Mouse (Mus musculus) limb, embryonic 14.5 days (tissue): Measurements from ENCODE around the gene Abcc6. TPM values are rescaled to one million over a fixed set of nuclear protein-coding genes. Genes with fewer than 3 reads are reported as not detected.

Experiments
- ATAC-seq: fragments of 200-750 bp; cut with Nextera tagmentation; 2 replicates; pipeline ENCODE4 v1.8.0; 2017; ENCODE audit warnings: low read depth, moderate number of reproducible peaks, moderate TSS enrichment; ENCODE audit not compliant: low FRiP score
- DNase-seq: peaks from one replicate; pipeline ENCODE4 v3.0.0-alpha.2; 2015; ENCODE audit warnings: low spot score
- H3K27ac ChIP-seq: fragments of 300-500 bp; sonication (generic); replicated peaks from 2 replicates; pipeline ENCODE4 v1.5.1; 2014; ENCODE audit warnings: low read depth, mild to moderate bottlenecking, low read length, moderate library complexity, mixed read lengths
- H3K27me3 ChIP-seq: fragments of 300-500 bp; sonication (generic); 2 replicates; pipeline ENCODE4 v1.6.1; 2014; ENCODE audit warnings: low read length, mixed read lengths; ENCODE audit not compliant: control insufficient read depth, insufficient read depth
- H3K36me3 ChIP-seq: fragments of 300-500 bp; sonication (generic); 2 replicates; pipeline ENCODE4 v1.6.1; 2014; ENCODE audit warnings: mild to moderate bottlenecking, low read length, moderate library complexity, mixed read lengths; ENCODE audit not compliant: control insufficient read depth, insufficient read depth
- H3K4me1 ChIP-seq: fragments of 300-500 bp; sonication (generic); 2 replicates; pipeline ENCODE4 v1.6.1; 2014; ENCODE audit warnings: antibody characterized with exemption, low read length, mixed read lengths; ENCODE audit not compliant: control insufficient read depth, insufficient read depth
- H3K4me2 ChIP-seq: fragments of 300-500 bp; sonication (generic); replicated peaks from 2 replicates; pipeline ENCODE4 v1.6.1; 2014; ENCODE audit warnings: low read depth, mild to moderate bottlenecking, low read length, moderate library complexity; ENCODE audit not compliant: severe bottlenecking
- H3K4me3 ChIP-seq: fragments of 300-500 bp; sonication (generic); replicated peaks from 2 replicates; pipeline ENCODE4 v1.5.1; 2014; ENCODE audit warnings: low read length
- H3K9ac ChIP-seq: fragments of 300-500 bp; sonication (generic); 2 replicates; pipeline ENCODE4 v1.6.1; 2014; ENCODE audit warnings: mild to moderate bottlenecking, low read depth, low read length, moderate library complexity; ENCODE audit not compliant: severe bottlenecking
- H3K9me3 ChIP-seq: fragments of 300-500 bp; sonication (generic); 2 replicates; pipeline ENCODE4 v1.6.1; 2016; ENCODE audit warnings: low read length; ENCODE audit not compliant: control insufficient read depth
- POLR2A ChIP-seq: fragments of 200-500 bp; IDR thresholded peaks from 2 replicates; pipeline ENCODE4 v1.8.0; 2012; ENCODE audit warnings: inconsistent platforms, mild to moderate bottlenecking, moderate library complexity, borderline replicate concordance; ENCODE audit not compliant: insufficient read depth, insufficient read length; ENCODE audit errors: extremely low read depth
- WGBS: fragments of 180-500 bp; shearing (Covaris S2); extraction: QIAGEN DNeasy Blood & Tissue Kit; methylation state at CpG from one replicate; pipeline ENCODE4 v1.1.7; 2014; 5-methylcytosine and 5-hydroxymethylcytosine counted together
- polyA plus RNA-seq, 2 experiments: library from polyadenylated mRNA; depleted of rRNA in 1 of 2; stranded (reverse) in 1 of 2; unstranded in 1 of 2; fragments of >200 nt; fragmentation: Nextera tagmentation in 1 of 2; extraction: Ambion mirVana in 1 of 2; gene quantifications; 2 replicates each; pipeline versions ENCODE4 v1.2.1 to v1.2.3; 2012 to 2014

Gene Abcc6
- polyA plus RNA-seq, 2 experiments, result 0.18 to 1.2 TPM

DNA sequence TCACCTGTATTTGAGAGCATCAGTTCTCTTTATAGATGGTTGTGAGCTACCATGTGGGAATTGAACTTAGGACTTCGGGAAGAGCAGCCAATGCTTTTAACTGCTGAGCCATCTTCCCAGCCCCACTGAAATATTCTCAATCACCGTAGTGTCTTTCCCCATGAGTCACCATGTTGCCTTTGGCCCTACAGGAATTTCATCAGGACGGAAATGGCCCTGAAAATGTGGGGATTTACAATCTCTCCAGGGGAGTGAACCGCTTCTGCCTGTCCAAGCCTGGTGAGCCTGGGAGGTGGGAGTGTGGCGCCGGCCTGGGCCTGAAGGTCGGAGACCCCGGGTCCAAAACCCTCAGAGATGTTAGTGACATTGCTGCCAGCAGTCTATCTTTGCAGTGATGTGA lies 30.6 kb upstream of the Abcc6 start:
- Histone ChIP-seq H3K27ac (no peak overlapping the region), H3K9me3 (no peaks in the 10 kb centered on the region), H3K36me3 (peaks cover 72% of the 10 kb centered on the region), H3K27me3 (no peaks in the 10 kb centered on the region), H3K4me2 (no peak overlapping the region), H3K4me1 (no peaks in the 10 kb centered on the region), H3K4me3 (no peak overlapping the region), H3K9ac (no peak overlapping the region)
- no peak for DNase-seq
- 92% methylated on average over 8 of the region's 8 CpGs for WGBS
- no peak for TF ChIP-seq POLR2A
- ATAC-seq, result no peak

DNA sequence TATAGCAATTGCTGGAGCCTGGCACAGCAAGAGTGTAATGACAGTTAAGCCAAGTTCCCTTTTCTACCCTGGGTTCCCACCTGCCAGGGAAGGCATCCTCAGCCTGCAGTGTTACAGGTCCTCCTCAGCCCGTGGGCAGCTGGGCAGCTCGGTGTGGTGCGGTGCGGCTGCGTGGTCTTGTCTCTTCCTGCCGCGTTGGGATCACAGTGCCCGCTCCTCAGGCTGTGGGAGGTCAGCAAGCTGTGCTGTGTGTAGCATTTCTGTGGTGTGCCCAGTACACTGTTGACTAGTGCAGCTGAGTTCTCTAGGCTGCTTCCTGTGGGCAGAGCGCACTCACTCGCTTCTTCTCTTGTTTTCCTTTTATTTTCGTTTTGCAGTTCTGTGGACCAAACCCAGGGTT lies 28.8 kb upstream of the Abcc6 start:
- H3K9me3 ChIP-seq, result no peaks in the 10 kb centered on the region
- H3K4me2 ChIP-seq, result no peak overlapping the region
- DNase-seq (no peak), ATAC-seq (no peak)
- WGBS, result 97% methylated on average over 11 of the region's 11 CpGs
- H3K4me1 ChIP-seq, result no peaks in the 10 kb centered on the region
- H3K4me3 ChIP-seq, result no peak overlapping the region
- H3K9ac ChIP-seq, result no peak overlapping the region
- H3K36me3 ChIP-seq, result peaks cover 78% of the 10 kb centered on the region
- no peaks in the 10 kb centered on the region for H3K27me3 ChIP-seq
- no peak overlapping the region for H3K27ac ChIP-seq
- TF ChIP-seq POLR2A, result no peak

DNA sequence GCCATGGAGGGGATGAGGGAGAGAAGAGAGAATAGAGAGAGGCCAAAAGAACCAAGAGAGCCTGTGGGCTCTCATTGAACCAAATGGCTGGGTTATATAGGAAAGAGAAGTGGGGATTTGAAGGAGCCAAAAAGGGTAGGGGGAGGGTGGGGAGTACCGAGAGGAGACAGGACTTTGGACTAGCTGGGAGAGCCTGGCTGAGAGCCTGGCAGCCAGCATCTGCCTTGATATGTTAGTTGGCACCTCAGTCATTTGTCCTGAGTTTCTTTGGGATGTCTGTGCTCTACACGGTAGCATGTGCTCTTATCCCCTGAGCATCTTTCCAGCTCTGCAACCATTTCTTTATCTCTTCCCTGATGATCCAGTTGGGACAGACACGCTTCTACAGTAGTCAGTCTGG lies 23.5 kb upstream of the Abcc6 start:
- Histone ChIP-seq H3K9ac (no peak overlapping the region), H3K9me3 (no peaks in the 10 kb centered on the region), H3K4me2 (no peak overlapping the region), H3K36me3 (peaks cover 68% of the 10 kb centered on the region), H3K27me3 (no peaks in the 10 kb centered on the region), H3K27ac (no peak overlapping the region), H3K4me1 (no peaks in the 10 kb centered on the region), H3K4me3 (no peak overlapping the region)
- WGBS, result 94% methylated on average over 3 of the region's 3 CpGs
- no peak for TF ChIP-seq POLR2A
- no peak for DNase-seq
- ATAC-seq, result no peak

DNA sequence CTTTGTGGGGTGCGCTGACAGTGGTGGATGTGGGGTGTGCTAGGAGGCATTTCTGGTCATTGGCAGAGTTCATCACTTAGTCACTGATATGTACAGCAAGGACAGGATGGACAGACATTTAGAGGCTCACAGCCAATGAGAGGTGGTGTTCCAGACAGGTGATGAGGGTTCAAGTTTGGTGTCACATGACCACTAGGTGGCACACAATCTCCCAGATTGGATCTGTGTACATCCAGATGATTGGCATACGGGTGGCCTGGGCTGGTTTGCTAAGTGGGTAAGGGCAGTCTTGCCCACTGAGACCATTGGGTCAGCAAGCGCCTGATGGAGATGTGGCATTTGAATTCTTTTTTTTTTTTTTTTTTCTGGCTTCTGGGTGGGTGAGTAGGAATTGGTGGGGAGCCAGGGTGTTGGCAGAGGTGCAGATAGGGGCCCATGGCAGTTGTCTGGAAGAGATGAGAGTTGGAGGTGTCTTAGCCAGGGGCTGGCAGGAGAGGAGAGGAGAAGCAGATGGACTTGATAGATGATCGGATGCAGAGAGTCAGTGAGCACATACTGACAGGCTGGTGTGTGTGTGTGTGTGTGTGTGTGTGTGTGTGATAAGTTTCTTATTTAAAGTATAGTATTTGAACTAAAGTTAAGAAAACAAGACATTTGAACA lies 22.2 kb upstream of the Abcc6 start:
- Histone ChIP-seq H3K4me1 (no peaks in the 10 kb centered on the region), H3K9me3 (no peaks in the 10 kb centered on the region), H3K36me3 (peaks cover 73% of the 10 kb centered on the region), H3K27ac (no peak overlapping the region), H3K4me2 (no peak overlapping the region), H3K27me3 (no peaks in the 10 kb centered on the region), H3K9ac (no peak overlapping the region), H3K4me3 (no peak overlapping the region)
- 81% methylated on average over 4 of the region's 4 CpGs for WGBS
- no peak for ATAC-seq
- TF ChIP-seq POLR2A, result no peak
- peak; percentile 8 for DNase-seq

DNA sequence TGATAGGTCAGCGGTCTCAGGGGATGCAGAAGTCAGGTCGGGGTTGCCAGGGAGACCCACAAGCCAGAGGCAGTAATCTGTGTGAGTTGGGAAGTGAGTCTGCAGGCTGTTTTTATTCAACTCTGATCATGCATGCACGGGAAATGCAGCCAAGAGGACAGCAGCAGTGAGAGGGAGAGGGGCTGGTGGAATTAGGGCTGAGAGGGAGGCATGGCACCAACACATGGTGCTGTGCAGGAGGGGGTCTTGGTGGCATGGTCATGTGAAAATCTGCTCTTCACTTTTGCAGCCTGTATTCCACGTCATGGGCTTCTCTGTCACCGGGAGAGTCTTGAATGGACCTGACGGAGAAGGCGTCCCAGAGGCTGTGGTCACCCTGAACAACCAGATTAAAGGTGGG lies 19.9 kb upstream of the Abcc6 start:
- Histone ChIP-seq H3K9ac (no peak overlapping the region), H3K4me2 (no peak overlapping the region), H3K4me1 (no peaks in the 10 kb centered on the region), H3K27me3 (no peaks in the 10 kb centered on the region), H3K36me3 (peaks cover 72% of the 10 kb centered on the region), H3K4me3 (no peak overlapping the region), H3K27ac (no peak overlapping the region), H3K9me3 (no peaks in the 10 kb centered on the region)
- ATAC-seq (no peak), DNase-seq (no peak)
- WGBS, result 93% methylated on average over 7 of the region's 7 CpGs
- TF ChIP-seq POLR2A, result no peak
